Mouse (Mus musculus) small intestine, adult 2 months (tissue): ENCODE results near the gene Ypel4.

Source experiments
- CTCF ChIP-seq: fragments of 200-500 bp; IDR thresholded peaks from 2 replicates; pipeline ENCODE4 v1.5.1; 2012; ENCODE audit warnings: low read depth, mild to moderate bottlenecking, control low read depth, inconsistent platforms, low read length, moderate library complexity, mixed read lengths; ENCODE audit not compliant: insufficient replicate concordance, insufficient read length; ENCODE audit errors: extremely low read depth
- POLR2A ChIP-seq: fragments of 200-500 bp; IDR thresholded peaks from 2 replicates; pipeline ENCODE4 v1.6.1; 2012; ENCODE audit warnings: low read depth, mild to moderate bottlenecking, control low read depth, inconsistent platforms, low read length, moderate library complexity

DNA sequence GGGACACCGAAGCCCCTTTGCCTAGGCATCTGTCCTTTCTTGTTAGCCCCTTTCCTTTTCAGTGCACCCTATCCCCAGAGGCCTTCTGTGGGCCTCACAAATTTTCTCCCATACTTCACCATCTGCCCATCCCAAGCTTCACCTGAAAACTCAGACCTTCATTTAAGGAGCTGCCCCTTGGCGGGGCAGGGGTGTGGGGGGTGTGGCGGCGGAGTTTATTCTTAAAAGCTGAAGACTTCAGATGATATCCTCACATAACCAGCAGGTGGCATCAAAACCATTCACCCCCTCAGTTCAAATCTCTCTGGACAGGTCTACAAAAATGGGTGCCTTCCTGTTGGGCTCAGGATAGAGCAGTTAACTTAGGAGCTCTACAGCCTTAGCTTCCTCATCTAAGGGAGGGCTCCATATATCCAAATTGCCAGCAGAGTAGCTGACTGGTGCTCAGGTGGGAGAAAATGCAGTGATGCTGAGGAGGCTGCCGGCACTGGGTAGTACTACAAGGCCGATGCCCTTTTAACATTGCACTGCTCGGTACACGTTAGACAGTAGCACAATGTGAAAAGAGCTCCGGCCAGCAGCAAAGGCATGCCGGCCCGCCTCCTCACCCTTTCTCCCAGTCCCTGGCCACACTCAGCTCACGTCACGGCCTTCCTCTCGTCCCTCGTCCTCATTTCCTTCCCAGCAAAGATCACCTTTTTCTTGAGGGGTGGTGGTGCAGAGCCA, 6.9 kb downstream of the Ypel4 start:
- TF ChIP-seq CTCF, result peak; percentile 27; the same call in 1 of the 2 replicates
- no peak for TF ChIP-seq POLR2A
